Mouse (Mus musculus): ENCODE results near the gene Uqcrq. TPM values are rescaled to one million over a fixed set of nuclear protein-coding genes. Genes with fewer than 3 reads are reported as not detected.
"Not testable (repeated sequence)": the region's sequence is repeated elsewhere in the genome, so short reads cannot be mapped to it uniquely, and the experiment has no call there.

Gene Uqcrq
- polyA plus RNA-seq, 1 experiment from 2014 or later, result 797 TPM

DNA sequence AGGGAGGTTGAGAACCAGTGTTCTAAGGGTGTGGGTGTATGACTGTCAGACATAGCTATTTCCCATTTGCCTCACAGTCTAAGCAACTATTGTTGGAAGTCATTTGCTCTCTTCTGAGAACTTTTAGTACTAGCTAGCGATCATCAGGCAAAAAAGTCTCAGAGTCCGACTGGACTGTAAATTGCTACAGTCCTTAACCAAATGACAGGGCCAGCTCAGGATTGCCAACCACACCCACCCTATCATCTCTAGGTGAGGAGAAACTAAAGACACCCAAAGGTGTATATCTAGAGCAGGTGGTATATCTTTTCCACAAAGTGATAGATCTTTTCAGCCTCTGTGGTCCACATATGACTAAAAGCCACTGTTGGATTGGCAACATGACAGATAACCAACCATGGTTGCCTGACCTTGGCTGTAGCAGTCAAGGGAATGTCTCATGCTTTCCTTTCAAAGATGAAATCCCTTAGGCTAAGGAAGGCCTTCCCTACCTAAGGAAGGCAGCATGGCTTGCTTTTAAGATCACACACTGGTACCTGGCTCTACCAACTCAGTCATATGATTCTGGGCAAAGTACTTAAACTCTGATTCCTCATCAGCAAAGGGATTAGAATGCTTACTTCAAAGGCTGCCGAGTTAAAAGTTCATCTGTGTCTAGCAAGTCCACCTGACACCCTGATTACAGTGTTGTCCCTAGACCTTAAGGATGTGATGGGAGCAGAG is 2.5 kb downstream of the Uqcrq start:
- Histone ChIP-seq H3K27me3 (no peaks in the 10 kb centered on the region), H3K4me2 (no peak overlapping the region), H3K9me3 (no peaks in the 10 kb centered on the region), H3K4me1 (replicated peaks) (peaks cover 17% of the 10 kb centered on the region), H3K27ac (replicated peaks) (no peak overlapping the region), H3K4me3 (no peak overlapping the region), H3K36me3 (peaks cover 11% of the 10 kb centered on the region), H3K9ac (no peak overlapping the region)
- ATAC-seq (ENCODE audit: low FRiP score, low read depth), result no peak
- WGBS, result 94% methylated on average over 3 of the region's 3 CpGs

DNA sequence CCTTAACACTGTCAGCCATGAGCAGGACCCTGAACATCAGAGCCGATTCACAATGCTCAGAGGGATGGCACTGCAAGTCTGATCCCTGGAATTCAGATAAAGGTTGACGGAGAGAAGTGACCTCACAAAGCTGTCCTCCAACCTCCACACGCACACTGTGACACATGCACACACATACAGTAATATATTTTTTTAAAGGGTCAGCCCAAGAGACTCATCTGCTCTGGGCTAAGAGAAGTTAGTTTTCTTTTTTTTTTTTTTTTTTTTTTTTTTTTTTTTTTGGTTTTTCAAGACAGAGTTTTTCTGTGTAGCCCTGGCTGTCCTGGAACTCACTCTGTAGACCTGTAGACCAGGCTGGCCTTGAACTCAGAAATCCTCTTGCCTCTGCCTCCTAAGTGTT is 3.7 kb downstream of the Uqcrq start:
- H3K4me2 ChIP-seq; H3K9ac ChIP-seq; H3K4me3 ChIP-seq; H3K9me3 ChIP-seq; H3K27ac ChIP-seq (replicated peaks); ATAC-seq (ENCODE audit: low FRiP score, low read depth); H3K27me3 ChIP-seq: not testable (repeated sequence)
- Histone ChIP-seq H3K36me3 (peaks cover 11% of the 10 kb centered on the region), H3K4me1 (replicated peaks) (peaks cover 17% of the 10 kb centered on the region)
- WGBS, result 93% methylated on average over 3 of the region's 3 CpGs

DNA sequence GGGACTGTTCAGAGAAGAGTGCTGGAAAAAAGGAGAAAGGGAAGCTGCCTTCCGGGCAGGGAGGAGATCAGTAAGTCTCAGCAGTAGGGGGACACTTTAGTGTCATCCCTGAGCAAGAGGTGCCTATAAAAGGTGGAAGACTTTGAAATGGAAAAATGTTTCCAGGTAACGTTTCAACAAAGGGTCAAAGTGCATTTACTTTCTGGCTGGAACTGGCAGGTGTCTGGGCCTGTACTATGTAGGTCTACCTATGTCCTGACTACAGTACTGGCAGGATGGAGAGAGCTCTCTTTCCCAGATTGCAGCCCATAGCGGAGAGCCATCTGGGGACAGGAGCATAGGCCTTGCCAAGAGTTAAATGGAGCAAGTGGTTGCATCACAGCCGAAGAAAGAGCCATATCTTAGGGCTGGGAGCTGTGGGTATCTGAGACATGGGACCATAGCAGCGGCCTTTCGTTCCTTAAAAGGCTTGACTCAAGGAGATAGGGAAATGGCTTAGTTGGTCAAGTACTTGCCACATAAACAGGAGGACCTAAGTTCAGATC is 4.8 kb downstream of the Uqcrq start:
- peaks cover 15% of the 10 kb centered on the region for H3K36me3 ChIP-seq
- no peaks in the 10 kb centered on the region for H3K27me3 ChIP-seq
- ATAC-seq (ENCODE audit: low FRiP score, low read depth), result no peak
- H3K9ac ChIP-seq, result no peak overlapping the region
- H3K4me3 ChIP-seq, result no peak overlapping the region
- H3K4me1 ChIP-seq (replicated peaks), result peaks cover 12% of the 10 kb centered on the region
- no peaks in the 10 kb centered on the region for H3K9me3 ChIP-seq
- H3K4me2 ChIP-seq, result no peak overlapping the region
- no peak overlapping the region for H3K27ac ChIP-seq (replicated peaks)
- WGBS, result 88% methylated on average over 6 of the region's 6 CpGs

DNA sequence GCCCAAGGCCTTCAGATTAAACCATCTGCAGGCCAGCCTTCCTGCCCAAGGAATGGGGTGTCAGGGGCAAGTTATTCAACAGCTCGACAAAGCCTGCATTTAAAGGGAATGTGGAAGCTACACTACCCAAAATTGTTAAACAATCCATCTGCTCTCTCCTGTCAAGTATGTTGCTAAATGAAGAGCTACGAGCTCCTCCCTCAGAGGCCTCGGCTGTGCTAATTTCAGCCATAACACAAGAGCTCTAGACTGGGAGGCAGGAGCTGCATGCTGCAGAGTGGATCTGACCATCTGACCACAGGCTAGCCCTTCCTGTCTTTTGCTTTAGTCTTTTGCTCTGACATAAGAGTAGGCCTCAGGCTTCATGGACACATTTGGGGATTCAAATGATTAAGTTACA is 5.4 kb downstream of the Uqcrq start:
- Histone ChIP-seq H3K4me1 (replicated peaks) (peaks cover 12% of the 10 kb centered on the region), H3K4me3 (no peak overlapping the region), H3K4me2 (no peak overlapping the region), H3K27ac (replicated peaks) (no peak overlapping the region), H3K9ac (no peak overlapping the region), H3K36me3 (peaks cover 18% of the 10 kb centered on the region), H3K9me3 (no peaks in the 10 kb centered on the region), H3K27me3 (no peaks in the 10 kb centered on the region)
- WGBS, result 72% methylated on average over 3 of the region's 3 CpGs
- no peak for ATAC-seq (ENCODE audit: low FRiP score, low read depth)

DNA sequence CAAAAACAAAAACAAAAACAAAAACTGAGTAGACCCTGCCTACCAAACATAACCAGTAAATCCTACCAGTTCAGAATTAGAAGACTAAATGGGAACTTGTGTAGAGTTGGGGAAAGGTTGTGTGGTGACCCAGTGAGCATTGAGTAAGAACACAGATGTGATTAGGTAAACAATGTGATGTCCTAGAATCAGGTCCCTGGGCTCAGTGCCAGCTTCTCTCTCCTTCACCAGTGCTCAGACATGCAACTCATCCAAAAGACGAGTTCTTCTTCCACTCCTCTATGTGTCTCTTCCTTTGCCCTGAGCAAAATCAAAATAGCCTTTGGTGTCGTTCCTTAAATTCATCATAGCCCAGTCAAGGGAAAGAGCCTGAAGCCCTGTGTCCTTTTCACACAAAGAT is 5.8 kb downstream of the Uqcrq start:
- Histone ChIP-seq H3K27ac (replicated peaks) (no peak overlapping the region), H3K9me3 (no peaks in the 10 kb centered on the region), H3K4me3 (no peak overlapping the region), H3K27me3 (no peaks in the 10 kb centered on the region), H3K36me3 (peaks cover 22% of the 10 kb centered on the region), H3K4me2 (no peak overlapping the region), H3K4me1 (replicated peaks) (peaks cover 9% of the 10 kb centered on the region), H3K9ac (no peak overlapping the region)
- WGBS, result 74% methylated on average over 2 of the region's 2 CpGs
- no peak for ATAC-seq (ENCODE audit: low FRiP score, low read depth)

DNA sequence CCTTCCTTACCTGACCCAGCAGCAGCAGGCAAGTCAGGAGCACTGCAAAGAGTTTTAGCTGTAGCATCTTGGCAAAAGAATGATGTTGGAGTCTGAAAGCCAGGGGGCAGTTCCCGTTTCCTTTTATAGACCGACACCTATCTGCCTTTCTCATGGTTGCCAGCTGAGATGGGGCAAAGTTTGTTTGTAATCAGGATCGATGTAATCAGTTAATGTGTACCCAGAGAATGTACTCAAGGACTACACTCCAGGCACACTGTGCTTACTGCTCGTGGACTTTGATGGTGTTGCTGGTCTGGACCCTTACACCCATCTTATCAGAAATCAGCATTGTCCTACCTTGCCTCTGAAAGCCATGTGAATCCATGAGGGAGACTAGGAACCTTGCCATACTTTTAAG is 7.6 kb downstream of the Uqcrq start, which contains the start of gene Leap2:
Leap2 (minus strand) TSS at position 135 of the 400 bp plus-strand sequence.
- no peak for ATAC-seq (ENCODE audit: low FRiP score, low read depth)
- Histone ChIP-seq H3K9me3 (no peaks in the 10 kb centered on the region), H3K27me3 (no peaks in the 10 kb centered on the region), H3K4me3 (no peak within 1 kb of the TSS), H3K4me2 (no peak within 1 kb of the TSS), H3K4me1 (replicated peaks) (no peaks in the 10 kb centered on the region), H3K36me3 (peaks cover 28% of the 10 kb centered on the region), H3K27ac (replicated peaks) (no peak within 1 kb of the TSS), H3K9ac (no peak within 1 kb of the TSS)
- WGBS, result 95% methylated on average over 4 of the region's 4 CpGs

DNA sequence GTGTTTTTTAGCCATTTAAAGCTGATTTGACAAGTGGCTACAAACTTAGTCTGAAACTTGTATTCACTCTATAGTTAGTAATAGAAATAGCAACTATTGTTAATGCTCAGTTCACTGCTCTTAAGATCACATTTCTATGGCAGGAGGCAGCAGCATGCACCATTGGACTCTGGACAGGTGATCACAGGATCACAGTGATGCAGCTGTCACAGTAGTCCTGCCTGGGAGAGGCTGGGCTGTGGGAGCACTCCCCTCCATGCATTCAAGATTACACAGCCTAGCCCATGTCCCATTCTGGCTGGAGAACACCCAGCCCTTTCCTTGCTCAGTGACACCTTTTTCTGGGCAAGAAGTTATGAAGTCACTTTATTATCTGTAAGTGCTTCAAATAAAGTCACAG is 12.6 kb downstream of the Uqcrq start:
- Histone ChIP-seq H3K27ac (replicated peaks) (no peak overlapping the region), H3K4me3 (no peak overlapping the region), H3K36me3 (peaks cover 71% of the 10 kb centered on the region), H3K27me3 (no peaks in the 10 kb centered on the region), H3K4me2 (no peak overlapping the region), H3K9ac (no peak overlapping the region), H3K9me3 (no peaks in the 10 kb centered on the region), H3K4me1 (replicated peaks) (no peaks in the 10 kb centered on the region)
- ATAC-seq (ENCODE audit: low FRiP score, low read depth), result no peak

DNA sequence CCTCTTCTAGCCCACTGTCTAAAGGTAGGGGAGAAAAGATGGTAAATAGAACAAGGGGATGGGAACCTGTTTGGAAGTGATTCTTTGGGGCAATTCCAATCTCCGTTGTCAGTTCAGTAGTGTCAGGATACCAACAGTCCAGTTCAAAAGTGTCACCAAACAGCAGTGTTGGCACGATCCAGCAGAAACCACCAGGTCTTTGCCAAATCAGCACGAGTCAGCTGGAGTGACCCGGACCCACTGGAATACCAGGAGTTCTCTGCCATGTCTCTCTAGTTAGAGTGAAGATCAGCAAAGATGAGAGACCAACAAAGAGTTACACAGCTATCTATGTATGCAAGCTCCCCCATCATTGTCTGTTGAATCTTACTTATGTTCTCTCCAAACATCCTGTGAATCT is 16.8 kb downstream of the Uqcrq start:
- Histone ChIP-seq H3K36me3 (peaks cover 83% of the 10 kb centered on the region), H3K4me1 (replicated peaks) (no peaks in the 10 kb centered on the region), H3K27me3 (no peaks in the 10 kb centered on the region), H3K9me3 (no peaks in the 10 kb centered on the region), H3K27ac (replicated peaks) (no peak overlapping the region), H3K4me3 (no peak overlapping the region), H3K4me2 (no peak overlapping the region), H3K9ac (no peak overlapping the region)
- ATAC-seq (ENCODE audit: low FRiP score, low read depth), result no peak
- WGBS, result 95% methylated on average over 4 of the region's 4 CpGs

DNA sequence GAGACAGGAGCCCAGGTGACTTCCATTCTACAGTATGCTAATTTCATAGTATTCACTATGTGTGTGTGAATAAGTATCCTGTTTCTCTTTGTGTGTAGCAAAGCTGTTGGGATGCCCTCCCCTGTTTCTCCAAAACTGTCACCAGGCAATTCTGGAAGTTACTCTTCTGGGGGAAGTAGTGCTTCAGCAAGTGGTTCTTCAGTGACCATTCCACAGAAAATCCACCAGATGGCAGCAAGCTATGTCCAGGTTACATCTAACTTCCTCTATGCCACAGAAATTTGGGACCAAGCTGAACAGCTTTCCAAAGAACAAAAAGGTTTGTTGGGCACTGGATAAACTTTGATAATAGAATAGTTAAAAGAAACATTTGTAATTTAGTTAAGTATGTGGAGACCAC is 18.9 kb downstream of the Uqcrq start:
- H3K27ac ChIP-seq (replicated peaks), result no peak overlapping the region
- H3K9me3 ChIP-seq, result no peaks in the 10 kb centered on the region
- no peak for ATAC-seq (ENCODE audit: low FRiP score, low read depth)
- H3K4me3 ChIP-seq, result no peak overlapping the region
- H3K27me3 ChIP-seq, result no peaks in the 10 kb centered on the region
- no peak overlapping the region for H3K9ac ChIP-seq
- no peak overlapping the region for H3K4me2 ChIP-seq
- no peaks in the 10 kb centered on the region for H3K4me1 ChIP-seq (replicated peaks)
- H3K36me3 ChIP-seq, result peaks cover 79% of the 10 kb centered on the region

DNA sequence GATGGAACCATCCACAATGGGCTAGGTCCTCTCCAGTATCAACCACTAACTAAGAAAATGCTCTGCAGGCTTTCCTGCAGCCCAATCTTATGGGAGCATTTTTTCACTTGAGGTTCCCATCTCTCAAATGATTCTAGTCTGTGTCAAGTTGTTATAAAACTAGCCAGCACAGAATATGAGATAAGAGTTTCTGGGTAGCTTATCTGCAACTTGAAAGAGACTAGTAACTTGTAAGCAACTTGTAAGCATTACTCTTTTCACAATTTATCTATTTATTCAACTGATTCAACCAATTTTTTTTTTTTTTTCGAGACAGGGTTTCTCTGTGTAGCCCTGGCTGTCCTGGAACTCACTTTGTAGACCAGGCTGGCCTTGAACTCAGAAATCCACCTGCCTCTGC is 27.0 kb downstream of the Uqcrq start:
- Histone ChIP-seq H3K9ac (no peak overlapping the region), H3K36me3 (peaks cover 77% of the 10 kb centered on the region), H3K9me3 (no peaks in the 10 kb centered on the region), H3K4me3 (no peak overlapping the region), H3K4me2 (no peak overlapping the region), H3K27me3 (no peaks in the 10 kb centered on the region), H3K4me1 (replicated peaks) (no peaks in the 10 kb centered on the region), H3K27ac (replicated peaks) (no peak overlapping the region)
- WGBS, result 100% methylated on average over 1 of the region's 1 CpGs
- ATAC-seq (ENCODE audit: low FRiP score, low read depth), result no peak

DNA sequence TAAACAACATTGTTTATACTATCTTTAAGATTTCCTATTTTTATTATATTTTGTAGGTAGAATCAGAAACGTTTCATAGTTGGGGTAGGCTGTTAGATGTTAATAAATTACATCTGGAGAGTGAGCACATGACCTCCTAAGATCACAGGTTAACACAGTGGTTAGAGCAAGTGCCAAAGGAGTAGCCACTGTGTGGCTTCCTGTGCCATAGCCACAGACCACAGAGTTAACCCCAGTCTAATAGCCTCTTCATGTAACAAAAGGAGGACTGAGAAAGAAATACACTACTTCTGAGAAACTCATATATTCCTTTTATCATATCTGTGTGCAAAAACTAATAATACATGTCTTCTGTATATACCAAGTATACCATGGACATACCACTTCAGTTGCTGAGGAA is 36.8 kb downstream of the Uqcrq start:
- Histone ChIP-seq H3K36me3 (peaks cover 48% of the 10 kb centered on the region), H3K4me3 (no peak overlapping the region), H3K27me3 (no peaks in the 10 kb centered on the region), H3K9me3 (no peaks in the 10 kb centered on the region), H3K27ac (replicated peaks) (no peak overlapping the region), H3K4me1 (replicated peaks) (no peaks in the 10 kb centered on the region), H3K4me2 (no peak overlapping the region), H3K9ac (no peak overlapping the region)
- 96% methylated on average over 1 of the region's 1 CpGs for WGBS
- ATAC-seq (ENCODE audit: low FRiP score, low read depth), result no peak

DNA sequence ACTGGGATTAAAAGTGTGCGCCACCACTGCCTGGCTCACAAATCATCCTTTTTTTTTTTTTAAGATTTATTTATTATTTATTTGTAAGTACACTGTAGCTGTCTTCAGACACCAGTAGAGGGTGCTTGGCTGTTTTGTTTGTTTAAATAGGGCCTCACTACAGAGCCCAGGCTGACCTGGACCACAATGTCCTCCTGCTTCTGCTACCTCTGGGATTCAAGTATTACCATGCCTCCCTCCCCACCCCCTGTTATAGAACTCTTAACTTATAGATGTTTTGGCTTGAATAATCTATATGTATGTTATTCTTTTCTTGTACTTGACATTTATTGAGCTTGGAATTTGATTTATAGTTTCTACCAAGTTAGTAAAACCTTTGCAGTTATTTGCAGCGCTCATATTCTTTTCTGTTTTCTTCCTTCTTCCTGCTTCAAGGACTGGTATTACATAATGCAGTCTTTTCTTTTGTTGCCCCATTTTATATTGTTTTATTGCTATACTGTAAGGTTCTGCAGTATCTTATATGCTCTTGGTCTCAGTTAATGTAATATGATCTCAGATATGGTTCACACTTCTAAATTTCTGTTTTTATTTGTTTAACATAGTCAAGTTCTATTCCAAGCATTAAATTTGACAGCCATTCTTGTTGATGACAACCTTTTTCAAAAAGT is 46.7 kb downstream of the Uqcrq start:
- ATAC-seq (ENCODE audit: low FRiP score, low read depth), result no peak
- 96% methylated on average over 2 of the region's 2 CpGs for WGBS
- no peak overlapping the region for H3K27ac ChIP-seq (replicated peaks)
- no peak overlapping the region for H3K4me2 ChIP-seq
- H3K27me3 ChIP-seq, result no peaks in the 10 kb centered on the region
- H3K4me1 ChIP-seq (replicated peaks), result no peaks in the 10 kb centered on the region
- H3K4me3 ChIP-seq, result no peak overlapping the region
- H3K9me3 ChIP-seq, result no peaks in the 10 kb centered on the region
- peaks cover 38% of the 10 kb centered on the region for H3K36me3 ChIP-seq
- H3K9ac ChIP-seq, result no peak overlapping the region
